Mouse (Mus musculus): Measurements from ENCODE around the gene Ccng2. TPM values are rescaled to one million over a fixed set of nuclear protein-coding genes. Genes with fewer than 3 reads are reported as not detected.

The Ccng2 gene
- polyA plus RNA-seq, 1 experiment = 149 TPM

DNA sequence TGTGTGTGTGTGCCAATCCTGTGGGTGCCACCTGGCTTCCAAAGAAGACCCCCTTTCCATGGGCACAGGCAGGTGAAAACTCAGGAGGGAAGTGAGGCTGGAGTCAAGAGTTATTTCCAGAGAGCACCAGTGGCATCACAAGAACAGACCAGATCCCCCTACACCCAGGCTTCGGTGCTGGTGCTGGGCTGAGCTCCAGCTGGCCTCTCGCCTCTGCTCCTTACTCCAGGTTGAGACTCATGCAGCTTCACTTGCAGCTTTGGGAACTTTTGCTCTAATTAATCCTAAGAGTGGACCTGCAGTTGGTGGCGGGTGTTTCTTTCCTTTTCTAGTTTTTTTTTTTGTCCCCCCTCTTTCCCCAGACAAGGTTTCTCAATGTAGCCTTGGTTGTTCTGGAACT is 30.3 kb downstream of the Ccng2 start:
- WGBS = 59% methylated on average over 3 of the region's 3 CpGs
- Histone ChIP-seq H3K4me1 (ENCODE audit: control insufficient read depth, insufficient read depth, insufficient read length, low read length) (peaks cover 26% of the 10 kb centered on the region), H3K36me3 (ENCODE audit: control insufficient read depth, insufficient read depth, low read length) (no peaks in the 10 kb centered on the region), H3K27me3 (ENCODE audit: control insufficient read depth, insufficient read depth, low read length) (no peaks in the 10 kb centered on the region), H3K27ac (ENCODE audit: insufficient read depth, low read depth, low read length) (peak overlapping the region; percentile 100), H3K4me3 (ENCODE audit: low read depth, low read length) (no peak overlapping the region)
- TF ChIP-seq CTCF (IDR thresholded peaks at IDR 0.05; ENCODE audit: extremely low read depth, insufficient read length, insufficient replicate concordance, low read depth, low read length) (no peak), POLR2A (IDR thresholded peaks at IDR 0.05; ENCODE audit: low read depth, low read length) (no peak)

DNA sequence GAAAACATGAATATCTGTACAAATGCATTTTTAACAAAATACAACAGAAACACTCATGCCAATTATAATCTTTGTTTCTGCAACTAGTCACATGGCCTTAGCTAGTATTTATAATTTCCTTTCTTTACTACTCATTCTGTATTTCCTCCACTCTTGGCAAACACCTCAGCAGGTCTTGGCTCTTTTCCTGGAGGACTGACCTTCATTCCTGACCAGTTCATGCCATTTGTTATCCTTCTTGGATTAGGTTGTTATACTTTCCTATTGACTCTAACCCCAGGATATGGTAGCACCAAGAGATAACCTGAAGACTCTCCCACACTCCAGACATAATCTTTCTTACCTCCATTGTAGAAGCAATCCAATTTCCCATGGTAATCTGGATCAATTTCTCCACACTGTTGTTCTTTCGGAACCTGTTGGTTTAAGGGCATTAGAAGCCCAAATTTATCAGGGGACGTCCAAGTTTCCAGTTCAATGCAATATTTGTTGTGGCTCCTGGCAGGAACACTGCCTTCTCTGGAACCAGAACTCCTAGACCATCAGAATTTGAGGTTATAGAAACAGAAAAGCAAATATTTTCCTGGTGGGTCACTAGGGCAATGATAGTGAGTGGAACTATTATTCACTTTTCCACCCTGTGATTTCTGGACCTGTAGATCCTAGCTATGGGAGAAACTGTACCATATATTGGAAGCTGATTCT is 38.2 kb downstream of the Ccng2 start:
- Histone ChIP-seq H3K27ac (ENCODE audit: insufficient read depth, low read depth, low read length) (no peak overlapping the region), H3K36me3 (ENCODE audit: control insufficient read depth, insufficient read depth, low read length) (no peaks in the 10 kb centered on the region), H3K27me3 (ENCODE audit: control insufficient read depth, insufficient read depth, low read length) (no peaks in the 10 kb centered on the region), H3K4me1 (ENCODE audit: control insufficient read depth, insufficient read depth, insufficient read length, low read length) (peaks cover 3% of the 10 kb centered on the region; the same call in 1 of the 2 replicates), H3K4me3 (ENCODE audit: low read depth, low read length) (no peak overlapping the region)
- 61% methylated on average over 2 of the region's 2 CpGs for WGBS
- TF ChIP-seq CTCF (IDR thresholded peaks at IDR 0.05; ENCODE audit: extremely low read depth, insufficient read length, insufficient replicate concordance, low read depth, low read length) = no peak
- no peak for TF ChIP-seq POLR2A (IDR thresholded peaks at IDR 0.05; ENCODE audit: low read depth, low read length)

DNA sequence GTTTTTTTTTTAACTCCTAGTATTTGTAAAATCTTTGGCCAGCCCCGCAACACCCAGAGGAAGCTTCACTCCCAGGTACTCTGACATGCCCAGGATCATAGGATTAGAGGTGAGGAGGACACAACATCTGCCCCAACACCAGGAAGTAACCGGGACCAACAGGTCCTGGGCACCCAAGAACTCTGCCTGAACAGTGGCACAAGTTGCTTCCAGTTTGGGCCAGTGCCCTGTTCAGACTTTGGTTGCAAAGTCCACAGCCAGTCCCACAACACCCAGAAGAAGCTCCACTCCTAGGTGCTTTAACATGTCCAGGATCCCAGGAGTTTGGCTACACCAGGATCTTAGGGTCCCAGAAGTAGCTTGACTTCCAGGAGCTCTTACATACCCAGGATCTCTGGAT is 41.9 kb downstream of the Ccng2 start:
- Histone ChIP-seq H3K36me3 (ENCODE audit: control insufficient read depth, insufficient read depth, low read length) (no peaks in the 10 kb centered on the region), H3K4me1 (ENCODE audit: control insufficient read depth, insufficient read depth, insufficient read length, low read length) (peaks cover 3% of the 10 kb centered on the region; the same call in 1 of the 2 replicates), H3K4me3 (ENCODE audit: low read depth, low read length) (no peak overlapping the region), H3K27ac (ENCODE audit: insufficient read depth, low read depth, low read length) (peak overlapping the region; percentile 32; the same call in 1 of the 2 replicates), H3K27me3 (ENCODE audit: control insufficient read depth, insufficient read depth, low read length) (no peaks in the 10 kb centered on the region)
- WGBS = 56% methylated on average over 2 of the region's 2 CpGs
- TF ChIP-seq CTCF (IDR thresholded peaks at IDR 0.05; ENCODE audit: extremely low read depth, insufficient read length, insufficient replicate concordance, low read depth, low read length) (no peak), POLR2A (IDR thresholded peaks at IDR 0.05; ENCODE audit: low read depth, low read length) (no peak)

DNA sequence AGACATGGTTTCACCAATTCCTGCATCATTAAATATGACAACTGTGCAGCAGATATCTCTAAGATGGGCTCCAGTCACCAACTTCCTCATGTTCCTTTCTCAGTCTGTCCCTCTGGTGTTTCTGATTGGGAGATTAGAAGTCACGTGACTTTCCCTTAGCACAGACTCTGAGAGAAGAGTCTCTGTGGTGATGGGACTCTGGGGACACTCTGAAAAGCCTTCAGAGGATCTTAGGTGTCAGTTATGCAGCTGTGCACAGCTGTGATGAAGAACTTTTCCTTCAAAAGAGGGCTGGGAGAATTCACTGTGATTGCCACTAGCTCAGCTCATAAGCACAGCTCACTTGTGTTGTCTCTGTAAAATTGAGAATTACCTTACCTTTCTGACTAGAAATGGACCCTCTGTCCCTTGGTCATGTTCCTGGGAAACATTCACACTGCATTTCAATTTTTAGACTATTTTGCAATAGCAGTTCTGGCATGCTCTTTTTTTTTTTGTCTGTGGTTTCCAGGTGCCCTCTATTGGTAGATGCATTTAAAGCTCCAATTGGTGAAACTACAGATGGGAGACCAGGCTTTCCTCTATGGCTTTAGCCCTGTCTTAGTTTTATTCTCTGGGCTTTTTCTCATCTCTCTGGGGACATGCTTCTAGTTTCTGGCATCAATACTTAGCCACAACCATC is 56.4 kb downstream of the Ccng2 start:
- 41% methylated on average over 1 of the region's 1 CpGs for WGBS
- Histone ChIP-seq H3K4me3 (ENCODE audit: low read depth, low read length) (no peak overlapping the region), H3K27ac (ENCODE audit: insufficient read depth, low read depth, low read length) (no peak overlapping the region), H3K4me1 (ENCODE audit: control insufficient read depth, insufficient read depth, insufficient read length, low read length) (peaks cover 5% of the 10 kb centered on the region; the same call in 1 of the 2 replicates), H3K27me3 (ENCODE audit: control insufficient read depth, insufficient read depth, low read length) (no peaks in the 10 kb centered on the region), H3K36me3 (ENCODE audit: control insufficient read depth, insufficient read depth, low read length) (no peaks in the 10 kb centered on the region)
- TF ChIP-seq POLR2A (IDR thresholded peaks at IDR 0.05; ENCODE audit: low read depth, low read length) = no peak
- no peak for TF ChIP-seq CTCF (IDR thresholded peaks at IDR 0.05; ENCODE audit: extremely low read depth, insufficient read length, insufficient replicate concordance, low read depth, low read length)

Other genes starting within 250 kb of the Ccng2 start
- 15.4 and 33.6 TPM in 2 replicates for gene Sowahb, start 222.2 kb upstream of the Ccng2 start, polyA plus RNA-seq (2012; rRNA removed)
- 7.0 and 12.9 TPM in 2 replicates for gene Sept11, start 173.8 kb upstream of the Ccng2 start, polyA plus RNA-seq (2012; rRNA removed)
- 36.8 and 117 TPM in 2 replicates for gene Ccni, start 60.8 kb upstream of the Ccng2 start, polyA plus RNA-seq (2012; rRNA removed)
- gene 2010109A12Rik, start 60.7 kb upstream of the Ccng2 start, polyA plus RNA-seq (2012; rRNA removed) = not detected in 2 replicates

Measured in small intestine, adult 2 months (tissue).